Mouse (Mus musculus): ENCODE data around the gene Pam.

Pam gene

GRCm38 (mm10) chr1:97833466-97834353 is 261.7 kb downstream of the Pam start:
- no peak for DNase-seq (ENCODE audit: low spot score in 2 of 2)

- no peak for DNase-seq (ENCODE audit: low spot score in 2 of 2)
Measured at GRCm38 (mm10) chr1:97828087-97828486, 267.4 kb downstream of the Pam start.

GRCm38 (mm10) chr1:97827566-97827965 is 267.9 kb downstream of the Pam start:
- no peak for DNase-seq (ENCODE audit: low spot score in 2 of 2)

- no peak for DNase-seq (ENCODE audit: low spot score in 2 of 2)
Measured at GRCm38 (mm10) chr1:97822904-97823303, 272.5 kb downstream of the Pam start.

- DNase-seq (ENCODE audit: low spot score in 2 of 2), result no peak
Measured at GRCm38 (mm10) chr1:97822203-97822602, 273.2 kb downstream of the Pam start.

- no peak for DNase-seq (ENCODE audit: low spot score in 2 of 2)
Measured at GRCm38 (mm10) chr1:97821282-97821681, 274.2 kb downstream of the Pam start.

GRCm38 (mm10) chr1:97809255-97809912 is 286.1 kb downstream of the Pam start:
- no peak for DNase-seq (ENCODE audit: low spot score in 2 of 2)

- no peak for DNase-seq (ENCODE audit: low spot score in 2 of 2)
Measured at GRCm38 (mm10) chr1:97804520-97804919, 290.9 kb downstream of the Pam start.

GRCm38 (mm10) chr1:97802207-97802902 is 293.1 kb downstream of the Pam start:
- no peak for DNase-seq (ENCODE audit: low spot score in 2 of 2)

- no peak for DNase-seq (ENCODE audit: low spot score in 2 of 2)
Measured at GRCm38 (mm10) chr1:97795936-97796335, 299.5 kb downstream of the Pam start.

GRCm38 (mm10) chr1:97794110-97794509 is 301.3 kb downstream of the Pam start:
- DNase-seq (ENCODE audit: low spot score in 2 of 2), result no peak

- DNase-seq (ENCODE audit: low spot score in 2 of 2), result no peak
Measured at GRCm38 (mm10) chr1:97788490-97788889, 307.0 kb downstream of the Pam start.

GRCm38 (mm10) chr1:97787674-97788073 is 307.8 kb downstream of the Pam start:
- no peak for DNase-seq (ENCODE audit: low spot score in 2 of 2)

- DNase-seq (ENCODE audit: low spot score in 2 of 2), result no peak
Measured at GRCm38 (mm10) chr1:97785685-97786393, 309.6 kb downstream of the Pam start.

- DNase-seq (ENCODE audit: low spot score in 2 of 2), result no peak
Measured at GRCm38 (mm10) chr1:97784928-97785327, 310.5 kb downstream of the Pam start.

- DNase-seq (ENCODE audit: low spot score in 2 of 2), result no peak
Measured at GRCm38 (mm10) chr1:97781674-97782073, 313.8 kb downstream of the Pam start.

- DNase-seq (ENCODE audit: low spot score in 2 of 2), result no peak
Measured at GRCm38 (mm10) chr1:97773973-97774372, 321.5 kb downstream of the Pam start.

- DNase-seq (ENCODE audit: low spot score in 2 of 2), result no peak
Measured at GRCm38 (mm10) chr1:97773362-97773761, 322.1 kb downstream of the Pam start.

- DNase-seq (ENCODE audit: low spot score in 2 of 2), result no peak
Measured at GRCm38 (mm10) chr1:97771727-97772126, 323.7 kb downstream of the Pam start.

- no peak for DNase-seq (ENCODE audit: low spot score in 2 of 2)
Measured at GRCm38 (mm10) chr1:97771118-97771517, 324.3 kb downstream of the Pam start.

- peak; percentile 93 to 95 for DNase-seq (ENCODE audit: low spot score in 2 of 2)
Measured at GRCm38 (mm10) chr1:97769904-97770753, 325.3 kb downstream of the Pam start, which contains the start of the genes Gin1 and Ppip5k2. Gene Gin1 (plus strand): TSS chr1:97770172. Gene Ppip5k2 (minus strand): TSS chr1:97770411.

Measured in urinary bladder, postnatal 36 days (tissue).